Mouse (Mus musculus) embryo, embryonic 9.5 days (tissue): ENCODE results near the gene Olfr97.
A peak's percentile ranks its signal among the peaks of the same experiment; 100 is the strongest.
"Not testable (repeated sequence)": the region's sequence is repeated elsewhere in the genome, so short reads cannot be mapped to it uniquely, and the experiment has no call there.

ENCODE experiments used
- DNase-seq: peaks from one replicate; pipeline ENCODE4 v3.0.0-alpha.2; 2017; ENCODE audit errors: extremely low spot score

Gene Olfr97

GRCm38 (mm10) chr17:37237230-37237629, at the start of gene Olfr97:
Olfr97 (minus strand) TSS chr17:37237330.
- not testable (repeated sequence) for DNase-seq

- DNase-seq: no peak
Measured at GRCm38 (mm10) chr17:37283360-37283759, 46.2 kb upstream of the Olfr97 start, which contains the start of gene Olfr99. Olfr99 (minus strand) TSS chr17:37283460.

- no peak for DNase-seq
Measured at GRCm38 (mm10) chr17:37280331-37280730, 43.2 kb upstream of the Olfr97 start.

DNA sequence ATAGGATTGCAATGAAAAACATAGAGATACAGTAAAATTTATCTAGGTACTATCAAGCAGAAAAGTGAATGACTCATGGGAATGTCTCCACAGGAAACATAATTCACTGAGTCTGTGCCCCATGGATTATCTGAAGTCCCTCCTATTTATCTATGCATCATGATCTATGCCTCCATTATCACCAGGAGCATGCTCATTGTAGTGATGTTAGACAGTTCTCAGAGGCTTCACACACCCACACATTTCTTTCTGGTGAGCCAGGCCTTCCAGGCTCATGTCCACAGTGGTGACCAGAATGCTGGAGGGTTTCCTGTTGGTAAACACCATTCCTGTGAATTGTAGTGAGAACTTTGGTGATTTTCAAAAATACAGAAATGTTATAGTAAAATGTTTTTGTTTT, 39.4 kb upstream of the Olfr97 start:
- no peak for DNase-seq

GRCm38 (mm10) chr17:37275626-37276248, 38.6 kb upstream of the Olfr97 start:
- no peak for DNase-seq

- no peak for DNase-seq
Measured at GRCm38 (mm10) chr17:37270702-37271092, 33.6 kb upstream of the Olfr97 start.

DNA sequence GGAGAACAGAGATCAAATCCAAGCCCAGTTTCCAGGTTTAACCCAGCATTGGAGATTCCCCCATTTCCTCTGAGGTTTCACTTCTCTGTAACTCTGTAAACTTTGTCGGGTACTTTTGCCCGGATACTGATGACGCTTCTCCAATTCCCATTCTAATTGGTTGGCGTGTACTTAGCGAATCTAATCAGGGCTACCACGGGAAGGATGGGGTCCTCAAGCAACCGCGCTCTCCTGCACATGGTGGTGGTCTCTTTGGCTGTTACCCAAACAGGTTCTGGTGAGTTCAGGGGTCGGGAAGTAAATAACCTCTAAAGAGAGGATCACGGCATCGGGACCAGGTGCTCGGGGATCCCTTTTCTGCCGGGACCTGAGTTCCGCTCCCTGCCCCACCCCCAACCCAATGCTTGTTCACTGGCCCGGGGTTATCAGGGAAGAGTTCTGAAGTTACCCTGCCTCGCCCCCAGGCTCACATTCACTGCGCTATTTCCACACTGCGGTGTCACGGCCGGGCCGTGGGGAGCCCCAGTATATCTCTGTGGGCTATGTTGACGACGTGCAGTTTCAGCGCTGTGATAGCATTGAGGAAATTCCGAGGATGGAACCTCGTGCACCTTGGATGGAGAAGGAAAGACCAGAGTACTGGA, 33.0 kb upstream of the Olfr97 start, which contains the start of gene H2-M3:
H2-M3 (plus strand) TSS at position 163 of the 644 bp plus-strand sequence.
- DNase-seq: peak; percentile 90

DNA sequence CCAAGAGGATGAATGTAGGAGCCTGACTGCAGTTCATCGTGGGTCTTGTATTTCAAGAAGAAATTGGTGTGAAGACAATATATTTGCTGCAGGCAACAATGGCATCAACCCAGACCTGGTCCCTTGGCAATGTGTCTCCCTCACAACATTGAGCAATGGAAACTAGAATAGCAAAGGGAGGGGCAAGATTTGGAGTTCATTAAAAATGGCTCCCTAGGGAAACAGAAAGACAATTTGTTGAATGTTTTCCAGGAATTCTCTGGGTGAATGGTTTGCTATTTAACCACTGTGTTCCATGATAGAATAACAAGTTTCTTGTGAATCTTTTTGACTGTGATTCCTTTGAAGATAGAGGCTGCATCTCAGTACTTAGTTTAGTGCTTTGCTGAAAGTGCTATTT, 26.5 kb upstream of the Olfr97 start, which contains the start of gene Olfr98:
Olfr98 (minus strand) TSS at position 124 of the 400 bp plus-strand sequence.
- DNase-seq: no peak

- no peak for DNase-seq
Measured at GRCm38 (mm10) chr17:37250544-37250943, 13.4 kb upstream of the Olfr97 start.

DNA sequence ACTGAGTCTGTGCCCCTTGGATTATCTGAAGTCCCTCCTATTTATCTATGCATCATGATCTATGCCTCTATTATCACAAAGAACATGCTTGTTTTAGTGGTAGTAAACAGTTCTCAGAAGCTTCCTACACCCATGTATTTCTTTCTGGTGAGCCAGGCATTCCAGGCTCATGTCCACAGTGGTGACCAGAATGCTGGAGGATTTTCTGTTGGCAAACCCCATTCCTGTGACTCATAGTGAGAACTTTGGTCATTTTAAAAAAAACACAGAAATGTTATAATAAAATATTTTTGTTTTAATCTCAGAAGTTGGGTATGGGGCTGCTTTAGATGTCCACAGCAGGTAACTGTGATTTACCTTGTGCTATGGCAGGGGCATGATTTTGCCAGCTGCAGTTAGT, 12.3 kb upstream of the Olfr97 start:
- no peak for DNase-seq

GRCm38 (mm10) chr17:37246715-37247114, 9.6 kb upstream of the Olfr97 start:
- peak; percentile 10 for DNase-seq

- no peak for DNase-seq
Measured at GRCm38 (mm10) chr17:37242198-37242597, 5.1 kb upstream of the Olfr97 start.

- no peak for DNase-seq
Measured at GRCm38 (mm10) chr17:37221879-37222278, 15.3 kb downstream of the Olfr97 start.

- DNase-seq: no peak
Measured at GRCm38 (mm10) chr17:37219846-37220245, 17.3 kb downstream of the Olfr97 start, which contains the start of gene Olfr96. Olfr96 (plus strand) TSS chr17:37220146.

DNA sequence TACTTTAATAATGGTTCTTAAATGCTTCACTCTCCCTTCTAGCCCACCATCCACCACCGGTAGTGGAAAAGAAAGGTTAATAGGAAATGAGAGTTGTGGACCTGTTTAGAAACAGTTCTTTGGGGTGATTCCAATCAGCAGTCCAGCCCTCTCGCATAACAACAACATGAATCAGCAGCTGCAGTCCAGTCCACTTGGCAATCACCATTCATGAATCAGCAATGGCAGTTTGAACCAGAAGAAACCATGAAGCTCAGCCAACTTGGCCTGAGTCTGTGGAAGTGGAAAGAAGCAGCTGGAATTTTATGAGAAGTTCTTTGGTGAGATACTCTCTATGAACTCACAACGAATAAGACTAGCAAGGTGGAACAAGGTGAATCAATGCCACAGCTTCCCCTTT, 18.6 kb downstream of the Olfr97 start:
- no peak for DNase-seq

DNA sequence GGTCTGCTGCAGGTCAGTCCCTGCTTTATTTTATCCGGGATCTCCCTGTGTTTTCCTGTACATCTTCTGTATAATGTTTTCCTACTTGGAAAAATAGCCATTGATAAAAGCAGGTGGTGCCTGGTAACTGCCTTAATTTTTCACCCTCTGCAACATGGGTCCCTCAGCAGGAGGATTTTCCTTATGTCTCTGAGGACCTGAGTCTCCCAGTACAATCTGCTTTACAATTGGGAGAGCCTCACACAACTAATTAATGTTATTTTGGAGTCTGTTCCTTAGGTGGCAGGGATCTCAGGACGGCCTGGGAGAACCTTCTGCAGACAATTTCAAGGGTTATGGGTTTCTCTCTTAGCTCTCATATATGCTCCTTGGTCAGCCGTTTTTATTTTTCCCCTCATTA, 24.1 kb downstream of the Olfr97 start, which contains the start of gene Olfr95:
Olfr95 (minus strand) TSS at position 101 of the 400 bp plus-strand sequence.
- no peak for DNase-seq

DNA sequence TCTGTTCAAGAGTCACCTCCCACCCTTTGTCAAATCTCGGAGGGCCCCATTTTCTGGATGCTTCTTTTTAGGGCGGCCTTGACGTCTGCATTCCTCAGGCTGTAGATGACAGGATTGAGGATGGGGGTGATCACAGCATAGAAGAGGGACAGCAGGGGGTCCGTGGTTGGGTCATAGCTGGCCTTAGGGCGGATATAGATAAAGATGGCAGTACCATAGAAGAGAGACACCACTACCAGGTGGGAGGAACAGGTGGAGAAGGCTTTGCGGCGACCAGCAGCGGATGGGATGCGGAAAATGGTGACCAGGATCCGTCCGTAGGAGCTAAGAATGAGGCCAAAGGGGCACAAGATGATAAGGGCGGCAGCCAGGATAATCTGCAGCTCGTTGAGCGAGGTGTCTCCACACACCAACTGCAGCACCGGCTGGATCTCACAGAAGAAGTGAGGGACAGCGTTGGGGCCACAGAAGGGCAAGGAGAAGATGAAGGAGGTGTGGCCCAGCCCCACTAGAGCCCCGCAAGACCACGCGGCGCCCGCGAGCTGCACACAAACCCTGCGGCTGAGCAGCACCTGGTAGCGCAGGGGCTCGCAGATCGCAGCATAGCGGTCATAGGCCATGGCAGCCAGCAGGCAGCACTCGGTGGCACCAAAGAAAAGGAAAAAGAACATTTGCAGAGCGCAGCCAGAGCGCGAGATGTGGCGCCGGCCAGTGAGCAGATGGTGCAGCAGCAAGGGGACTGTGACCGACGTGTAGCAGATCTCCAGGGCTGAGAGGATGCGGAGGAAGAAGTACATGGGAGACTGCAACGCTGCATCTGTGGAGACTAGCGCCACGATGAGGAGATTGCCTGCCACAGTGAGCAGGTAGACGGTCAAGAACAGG, 26.0 kb downstream of the Olfr97 start:
- peak; percentile 23 for DNase-seq

- no peak for DNase-seq
Measured at GRCm38 (mm10) chr17:37203917-37204236, 33.3 kb downstream of the Olfr97 start.

DNA sequence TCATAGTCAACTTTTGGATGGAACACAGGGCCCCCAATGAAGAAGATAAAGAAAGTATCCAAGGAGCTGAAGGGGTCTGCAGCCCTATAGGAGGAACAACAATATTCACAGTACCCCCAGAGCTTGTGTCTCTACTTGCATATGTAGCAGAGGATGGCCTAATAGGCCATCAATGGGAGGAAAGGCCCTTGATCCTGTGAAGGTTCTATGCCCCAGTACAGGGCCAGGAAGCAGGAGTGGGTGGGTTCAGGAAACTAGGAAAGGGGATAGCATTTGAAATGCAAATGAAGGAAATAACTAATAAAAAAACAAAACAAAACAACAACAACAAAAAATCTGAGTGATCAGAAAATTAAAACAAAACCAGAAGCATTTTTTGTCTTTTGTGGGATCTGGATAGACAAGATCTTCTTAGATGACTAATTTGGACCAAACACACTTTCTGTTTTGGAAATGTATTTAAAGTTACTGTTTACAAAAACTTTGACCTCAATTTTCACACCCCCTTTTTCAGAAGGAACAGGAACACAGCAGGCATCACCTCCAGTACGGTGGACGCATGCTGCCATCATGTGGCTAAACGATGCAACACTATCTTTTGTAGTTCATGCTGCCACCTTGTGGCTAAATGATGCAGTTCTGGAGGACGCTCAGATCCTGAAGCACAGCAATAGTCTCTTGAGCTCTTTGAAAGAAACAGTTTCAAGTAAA, 33.8 kb downstream of the Olfr97 start:
- DNase-seq: peak; percentile 76

- DNase-seq: no peak
Measured at GRCm38 (mm10) chr17:37200894-37201293, 36.2 kb downstream of the Olfr97 start, which contains the start of gene Olfr94. Olfr94 (minus strand) TSS chr17:37200994.
